Mouse (Mus musculus) heart, embryonic 11.5 days (tissue): Measurements from ENCODE around the gene Wdfy2. TPM values are rescaled to one million over a fixed set of nuclear protein-coding genes. Genes with fewer than 3 reads are reported as not detected.

ENCODE experiments used
- ATAC-seq: fragments of 200-750 bp; cut with Nextera tagmentation; replicated peaks from 2 replicates; pipeline ENCODE4 v1.8.0; 2017; ENCODE audit warnings: moderate library complexity; ENCODE audit not compliant: insufficient number of reproducible peaks, low FRiP score, low TSS enrichment
- H3K27ac ChIP-seq: fragments of 300-500 bp; sonication (generic); 2 replicates; pipeline ENCODE4 v1.5.1; 2014; ENCODE audit warnings: mild to moderate bottlenecking, low read depth, low read length
- H3K27me3 ChIP-seq: fragments of 300-500 bp; sonication (generic); 2 replicates; pipeline ENCODE4 v1.6.1; 2014; ENCODE audit warnings: mild to moderate bottlenecking, low read length, mixed read lengths; ENCODE audit not compliant: control insufficient read depth, insufficient read depth
- H3K36me3 ChIP-seq: fragments of 300-500 bp; sonication (generic); 2 replicates; pipeline ENCODE4 v1.6.1; 2014; ENCODE audit warnings: mild to moderate bottlenecking, low read length, moderate library complexity, mixed read lengths; ENCODE audit not compliant: control insufficient read depth, insufficient read depth
- H3K4me1 ChIP-seq: fragments of 300-500 bp; sonication (generic); 2 replicates; pipeline ENCODE4 v1.6.1; 2014; ENCODE audit warnings: low read length; ENCODE audit not compliant: control insufficient read depth, insufficient read depth
- H3K4me2 ChIP-seq: fragments of 300-500 bp; sonication (generic); 2 replicates; pipeline ENCODE4 v1.6.1; 2014; ENCODE audit warnings: mild to moderate bottlenecking, moderate library complexity
- H3K4me3 ChIP-seq: fragments of 300-500 bp; sonication (generic); 2 replicates; pipeline ENCODE4 v1.5.1; 2014; ENCODE audit warnings: low read depth, low read length
- H3K9ac ChIP-seq: fragments of 300-500 bp; sonication (generic); 2 replicates; pipeline ENCODE4 v1.6.1; 2014; ENCODE audit warnings: mild to moderate bottlenecking, low read depth, low read length, moderate library complexity
- H3K9me3 ChIP-seq: fragments of 300-500 bp; sonication (generic); replicated peaks from 2 replicates; pipeline ENCODE4 v1.6.1; 2016; ENCODE audit warnings: low read length; ENCODE audit not compliant: control insufficient read depth
- WGBS: fragments of 180-500 bp; shearing (Covaris S2); extraction: QIAGEN DNeasy Blood & Tissue Kit; methylation state at CpG from one replicate; pipeline ENCODE4 v1.1.7; 2014; ENCODE audit not compliant: insufficient replicate concordance; 5-methylcytosine and 5-hydroxymethylcytosine counted together
- polyA plus RNA-seq: library from polyadenylated mRNA; unstranded; fragments of >200 nt; fragmentation: Nextera tagmentation; extraction: Ambion mirVana; gene quantifications from 2 replicates; pipeline ENCODE4 v1.2.1, GENCODE M21; 2014

The Wdfy2 gene
- polyA plus RNA-seq, 1 experiment from 2014 or later: 7.6 TPM

DNA sequence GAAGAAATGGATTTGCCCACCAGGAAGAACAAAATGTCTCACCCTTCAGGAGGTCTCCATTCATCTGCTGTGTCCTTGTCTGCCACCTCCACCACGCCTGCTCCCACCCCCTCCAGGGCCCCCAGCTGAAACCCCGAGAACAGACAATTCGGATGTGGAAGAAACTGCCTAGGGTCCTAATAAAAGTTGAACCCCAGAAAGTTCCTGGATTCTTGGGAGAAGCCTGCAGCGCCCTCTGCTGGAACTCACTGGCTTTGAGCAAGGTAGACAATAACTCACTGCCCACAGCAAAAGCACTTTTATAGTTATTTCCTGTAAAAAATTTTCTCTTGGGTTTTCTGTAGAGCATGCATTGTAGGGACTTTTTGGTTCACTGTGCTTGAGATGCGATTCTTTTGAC is 137.6 kb downstream of the Wdfy2 start:
- H3K4me1 ChIP-seq: no peaks in the 10 kb centered on the region
- no peak for ATAC-seq
- 11% methylated on average over 5 of the region's 5 CpGs for WGBS
- H3K9ac ChIP-seq: no peak overlapping the region
- H3K4me2 ChIP-seq: peak overlapping the region; percentile 12; the same call in 1 of the 2 replicates
- H3K27me3 ChIP-seq: no peaks in the 10 kb centered on the region
- no peak overlapping the region for H3K4me3 ChIP-seq
- H3K36me3 ChIP-seq: no peaks in the 10 kb centered on the region
- H3K27ac ChIP-seq: no peak overlapping the region
- H3K9me3 ChIP-seq: no peaks in the 10 kb centered on the region

DNA sequence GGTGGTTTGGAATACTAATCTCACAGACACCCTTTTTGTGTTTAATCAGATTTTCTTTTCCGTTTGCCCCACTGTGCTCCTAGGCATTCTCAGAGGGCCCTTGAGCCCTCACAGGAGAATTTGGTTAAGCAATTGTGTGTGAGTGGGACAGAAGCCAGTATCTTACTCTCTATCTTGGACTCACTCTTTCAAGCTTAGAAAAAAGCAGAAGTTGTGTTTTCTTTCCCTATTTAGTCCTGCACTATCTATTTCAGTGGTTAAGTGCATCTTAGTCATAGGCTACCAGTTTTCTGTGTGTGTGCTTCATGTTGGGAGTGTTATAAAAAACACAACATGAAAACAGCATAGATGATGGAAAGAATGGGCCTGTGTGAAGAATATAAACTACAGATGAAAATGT is 142.3 kb downstream of the Wdfy2 start:
- H3K9me3 ChIP-seq: no peaks in the 10 kb centered on the region
- H3K4me1 ChIP-seq: no peaks in the 10 kb centered on the region
- H3K27me3 ChIP-seq: no peaks in the 10 kb centered on the region
- no peak for ATAC-seq
- no peak overlapping the region for H3K27ac ChIP-seq
- WGBS: 58% methylated on average over 1 of the region's 1 CpGs
- no peak overlapping the region for H3K4me3 ChIP-seq
- no peak overlapping the region for H3K9ac ChIP-seq
- no peaks in the 10 kb centered on the region for H3K36me3 ChIP-seq
- no peak overlapping the region for H3K4me2 ChIP-seq

DNA sequence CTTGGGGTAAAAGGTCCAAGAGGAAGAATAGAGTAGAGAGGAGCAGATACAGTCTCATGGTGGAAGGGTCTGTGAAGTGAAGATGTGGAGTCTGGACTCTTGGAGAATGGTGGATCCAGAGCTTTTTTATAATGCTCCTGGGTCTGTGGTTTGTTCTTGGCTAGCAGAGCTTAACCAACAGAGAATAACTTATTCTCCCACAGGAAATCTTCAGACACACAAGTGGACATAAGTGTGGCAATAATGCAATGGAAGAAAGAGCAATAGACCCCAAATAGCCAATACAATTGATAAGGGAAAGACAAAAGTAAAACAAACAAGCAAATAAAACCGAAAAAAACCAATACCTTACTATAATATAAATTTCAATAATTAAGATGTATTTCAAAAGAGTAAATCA is 146.9 kb downstream of the Wdfy2 start, which contains the start of gene Defb48:
Gene Defb48, minus strand, starts transcription at position 101 of the 400 bp plus-strand sequence.
- ATAC-seq: no peak
- H3K36me3 ChIP-seq: no peaks in the 10 kb centered on the region
- no peak within 1 kb of the TSS for H3K4me3 ChIP-seq
- H3K9me3 ChIP-seq: no peaks in the 10 kb centered on the region
- no peak within 1 kb of the TSS for H3K9ac ChIP-seq
- WGBS: 57% methylated on average over 1 of the region's 1 CpGs
- H3K27me3 ChIP-seq: no peaks in the 10 kb centered on the region
- no peaks in the 10 kb centered on the region for H3K4me1 ChIP-seq
- no peak within 1 kb of the TSS for H3K27ac ChIP-seq
- no peak within 1 kb of the TSS for H3K4me2 ChIP-seq

DNA sequence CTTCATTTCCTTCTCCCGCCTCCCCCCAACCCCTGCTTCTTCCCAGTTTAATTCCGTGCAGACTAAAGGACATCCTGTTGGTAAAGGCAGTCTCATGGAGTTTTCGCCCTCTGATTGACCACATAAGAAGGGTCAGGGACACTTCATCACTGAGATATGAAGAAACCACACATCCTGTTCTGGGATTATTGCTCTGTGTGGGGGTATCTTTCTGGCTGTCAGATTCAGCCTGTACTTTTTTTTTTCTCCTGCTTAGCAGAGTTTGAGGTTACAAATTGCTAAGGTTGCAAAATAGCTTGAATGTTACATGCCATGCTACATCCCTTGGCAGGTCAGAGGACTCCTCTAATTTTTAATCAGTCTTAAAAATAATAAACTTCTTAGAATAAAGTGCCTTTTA is 153.8 kb downstream of the Wdfy2 start:
- H3K4me1 ChIP-seq: no peaks in the 10 kb centered on the region
- 58% methylated on average over 3 of the region's 3 CpGs for WGBS
- no peaks in the 10 kb centered on the region for H3K9me3 ChIP-seq
- H3K9ac ChIP-seq: no peak overlapping the region
- no peak overlapping the region for H3K4me2 ChIP-seq
- H3K27me3 ChIP-seq: no peaks in the 10 kb centered on the region
- H3K27ac ChIP-seq: no peak overlapping the region
- ATAC-seq: no peak
- H3K36me3 ChIP-seq: no peaks in the 10 kb centered on the region
- H3K4me3 ChIP-seq: no peak overlapping the region

DNA sequence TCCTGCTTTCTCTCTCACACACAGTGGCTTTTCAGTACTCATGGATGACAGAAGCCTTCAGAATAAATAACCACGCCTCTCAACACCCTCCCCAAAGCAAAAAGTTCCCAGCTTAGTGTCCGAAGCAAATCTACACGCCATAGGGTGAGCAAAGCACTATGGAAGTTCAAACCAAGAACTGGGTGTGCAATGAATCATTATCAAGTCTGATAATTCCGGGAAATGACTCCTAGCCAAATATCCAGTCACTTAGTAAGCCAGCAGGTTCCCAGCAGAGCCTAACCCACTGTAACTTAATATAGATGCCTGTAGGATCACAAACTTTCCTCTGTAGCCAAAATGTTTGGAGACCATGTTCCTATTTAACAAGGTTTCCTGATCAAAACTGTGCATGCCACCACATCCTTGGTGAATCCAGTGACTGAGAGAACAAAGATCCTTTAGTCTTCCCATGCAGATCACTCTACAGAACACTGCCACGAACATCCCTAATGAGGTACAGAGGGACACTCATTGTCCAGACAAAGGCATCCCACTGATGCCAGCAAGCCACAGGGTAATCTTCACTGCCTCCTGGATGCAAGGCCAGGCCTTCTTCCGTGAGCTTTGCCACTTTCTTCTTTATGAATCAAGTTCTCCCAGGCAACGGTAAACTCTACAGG is 154.5 kb downstream of the Wdfy2 start:
- H3K9me3 ChIP-seq: no peaks in the 10 kb centered on the region
- no peak overlapping the region for H3K4me3 ChIP-seq
- no peak overlapping the region for H3K9ac ChIP-seq
- no peak overlapping the region for H3K4me2 ChIP-seq
- no peaks in the 10 kb centered on the region for H3K36me3 ChIP-seq
- 70% methylated on average over 7 of the region's 7 CpGs for WGBS
- H3K4me1 ChIP-seq: no peaks in the 10 kb centered on the region
- ATAC-seq: no peak
- H3K27me3 ChIP-seq: no peaks in the 10 kb centered on the region
- H3K27ac ChIP-seq: no peak overlapping the region

DNA sequence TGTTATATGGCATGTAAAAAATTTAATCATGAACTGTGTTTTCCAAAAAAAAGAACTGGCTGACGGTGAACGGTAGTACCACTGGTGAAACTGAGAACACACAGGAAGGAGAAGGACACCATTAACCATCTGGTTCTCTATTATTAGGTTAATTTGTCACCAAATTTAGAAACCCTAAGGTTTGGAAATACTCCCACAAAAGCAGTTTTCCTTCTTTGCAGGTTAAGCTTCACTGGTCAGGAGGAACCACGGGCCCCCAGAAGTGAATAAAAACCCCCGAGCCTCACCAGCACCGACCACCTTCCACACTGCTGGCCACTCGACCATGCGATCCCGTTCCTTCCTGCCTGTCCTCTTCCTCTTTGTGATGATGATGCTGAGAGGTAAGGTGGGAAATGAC is 160.3 kb downstream of the Wdfy2 start, which contains the start of gene Defb47:
Gene Defb47, plus strand, starts transcription at position 301 of the 400 bp plus-strand sequence.
- no peak within 1 kb of the TSS for H3K9ac ChIP-seq
- H3K27me3 ChIP-seq: no peaks in the 10 kb centered on the region
- no peak for ATAC-seq
- H3K9me3 ChIP-seq: no peaks in the 10 kb centered on the region
- 82% methylated on average over 8 of the region's 8 CpGs for WGBS
- no peak within 1 kb of the TSS for H3K4me2 ChIP-seq
- no peak within 1 kb of the TSS for H3K4me3 ChIP-seq
- H3K4me1 ChIP-seq: no peaks in the 10 kb centered on the region
- H3K36me3 ChIP-seq: no peaks in the 10 kb centered on the region
- no peak within 1 kb of the TSS for H3K27ac ChIP-seq

DNA sequence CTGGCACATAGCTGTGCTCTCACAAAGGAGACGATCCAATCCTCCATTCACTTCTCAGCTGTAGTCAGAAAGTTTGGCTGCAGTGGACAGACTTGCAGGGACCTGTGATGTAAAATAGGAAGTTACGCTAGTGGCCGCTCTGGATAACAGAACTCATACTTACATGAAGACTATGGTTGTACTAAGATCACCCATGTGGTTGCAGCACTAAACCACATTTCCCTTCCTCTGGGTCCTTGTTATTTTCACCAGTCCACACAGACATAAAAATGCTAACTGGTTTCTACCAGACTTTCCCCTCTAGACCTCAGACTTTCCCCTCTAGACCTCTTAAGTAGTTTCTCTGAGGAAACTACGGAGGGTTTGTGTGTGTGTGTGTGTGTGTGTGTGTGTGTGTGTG is 161.5 kb downstream of the Wdfy2 start:
- Histone ChIP-seq H3K36me3 (no peaks in the 10 kb centered on the region), H3K27me3 (no peaks in the 10 kb centered on the region), H3K4me1 (no peaks in the 10 kb centered on the region), H3K9ac (no peak overlapping the region), H3K27ac (no peak overlapping the region), H3K9me3 (no peaks in the 10 kb centered on the region), H3K4me2 (no peak overlapping the region), H3K4me3 (no peak overlapping the region)
- no peak for ATAC-seq
- 78% methylated on average over 4 of the region's 4 CpGs for WGBS

DNA sequence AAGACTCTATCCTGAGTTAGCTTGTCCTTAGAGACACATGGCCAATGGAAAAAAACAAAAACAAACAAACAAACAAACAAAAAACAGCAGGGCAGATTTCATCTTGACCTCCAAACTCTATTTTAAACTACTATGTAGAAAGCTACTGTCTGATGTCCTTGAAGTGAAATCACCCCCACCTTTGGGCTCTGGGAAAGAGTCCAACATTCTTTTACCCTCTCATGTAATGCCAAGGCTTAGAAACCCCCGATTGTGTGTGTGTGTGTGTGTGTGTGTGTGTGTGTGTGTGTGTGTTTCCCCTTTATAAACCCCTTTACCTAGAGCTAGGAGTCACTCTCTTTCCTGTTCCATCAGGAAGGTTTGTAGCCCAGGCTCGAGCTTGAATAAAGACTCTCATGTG is 165.1 kb downstream of the Wdfy2 start:
- Histone ChIP-seq H3K27me3 (no peaks in the 10 kb centered on the region), H3K4me3 (no peak overlapping the region), H3K36me3 (no peaks in the 10 kb centered on the region), H3K4me1 (no peaks in the 10 kb centered on the region), H3K9me3 (no peaks in the 10 kb centered on the region), H3K27ac (no peak overlapping the region), H3K9ac (no peak overlapping the region), H3K4me2 (no peak overlapping the region)
- no peak for ATAC-seq
- 60% methylated on average over 2 of the region's 2 CpGs for WGBS
